Mouse (Mus musculus) forebrain, embryonic 14.5 days (tissue): ENCODE results near the gene Ntm. TPM values are rescaled to one million over a fixed set of nuclear protein-coding genes. Genes with fewer than 3 reads are reported as not detected.

Source experiments
- ATAC-seq: fragments of 200-750 bp; cut with Nextera tagmentation; 2 replicates; pipeline ENCODE4 v1.8.0; 2017; ENCODE audit warnings: mild to moderate bottlenecking, moderate library complexity
- DNase-seq: peaks from one replicate; pipeline ENCODE4 v3.0.0-alpha.2; 2015; ENCODE audit warnings: low spot score
- H3K27ac ChIP-seq: fragments of 300-500 bp; sonication (generic); 2 replicates; pipeline ENCODE4 v1.5.1; 2014; ENCODE audit warnings: low read depth, mild to moderate bottlenecking, control low read depth, low read length, moderate library complexity
- H3K27me3 ChIP-seq: fragments of 300-500 bp; sonication (generic); replicated peaks from 2 replicates; pipeline ENCODE4 v1.6.1; 2014; ENCODE audit warnings: low read length, control low read depth, mixed read lengths; ENCODE audit not compliant: control insufficient read depth, insufficient read depth
- H3K36me3 ChIP-seq: fragments of 300-500 bp; sonication (generic); 2 replicates; pipeline ENCODE4 v1.6.1; 2014; ENCODE audit warnings: low read length, control low read depth; ENCODE audit not compliant: control insufficient read depth, insufficient read depth
- H3K4me1 ChIP-seq: fragments of 300-500 bp; sonication (generic); 2 replicates; pipeline ENCODE4 v1.6.1; 2014; ENCODE audit warnings: antibody characterized with exemption, low read length, control low read depth; ENCODE audit not compliant: control insufficient read depth, insufficient read depth
- H3K4me2 ChIP-seq: fragments of 300-500 bp; sonication (generic); 2 replicates; pipeline ENCODE4 v1.6.1; 2014; ENCODE audit warnings: mild to moderate bottlenecking, control low read depth, low read length
- H3K4me3 ChIP-seq: fragments of 300-500 bp; sonication (generic); 2 replicates; pipeline ENCODE4 v1.5.1; 2014; ENCODE audit warnings: low read depth, low read length, control low read depth
- H3K9ac ChIP-seq: fragments of 300-500 bp; sonication (generic); 2 replicates; pipeline ENCODE4 v1.6.1; 2014; ENCODE audit warnings: mild to moderate bottlenecking, low read length, control low read depth, moderate library complexity
- H3K9me3 ChIP-seq: fragments of 300-500 bp; sonication (generic); replicated peaks from 2 replicates; pipeline ENCODE4 v1.6.1; 2016; ENCODE audit warnings: low read length, control low read depth, mixed read lengths; ENCODE audit not compliant: control insufficient read depth
- WGBS: fragments of 180-500 bp; shearing (Covaris S2); extraction: QIAGEN DNeasy Blood & Tissue Kit; methylation state at CpG from one replicate; pipeline ENCODE4 v1.1.7; 2014; 5-methylcytosine and 5-hydroxymethylcytosine counted together
- polyA plus RNA-seq: library from polyadenylated mRNA; unstranded; fragments of >200 nt; fragmentation: Nextera tagmentation; extraction: Ambion mirVana; gene quantifications from 2 replicates; pipeline ENCODE4 v1.2.1, GENCODE M21; 2014

Ntm gene
- polyA plus RNA-seq, 1 experiment from 2014 or later, result 72.9 TPM

DNA sequence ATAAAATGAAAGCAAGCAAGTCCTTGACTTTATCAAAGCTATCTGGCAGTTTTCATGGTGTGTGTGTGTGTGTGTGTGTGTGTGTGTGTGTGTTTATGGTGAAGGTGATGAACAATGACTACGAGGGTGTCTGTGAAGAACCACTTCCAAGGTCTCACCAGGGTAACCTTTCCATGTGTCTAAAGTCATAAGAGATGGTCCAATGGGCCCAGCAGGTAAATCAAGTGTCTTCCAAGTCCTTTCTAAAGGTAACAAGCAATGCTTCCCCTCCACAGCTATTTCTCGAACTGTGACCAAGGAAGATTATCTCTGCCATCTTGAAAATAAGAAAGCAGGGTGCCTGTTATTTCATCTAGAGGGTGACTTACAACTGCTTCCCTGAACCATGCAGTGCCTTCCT, 747.1 kb downstream of the Ntm start:
- 90% methylated on average over 2 of the region's 2 CpGs for WGBS

DNA sequence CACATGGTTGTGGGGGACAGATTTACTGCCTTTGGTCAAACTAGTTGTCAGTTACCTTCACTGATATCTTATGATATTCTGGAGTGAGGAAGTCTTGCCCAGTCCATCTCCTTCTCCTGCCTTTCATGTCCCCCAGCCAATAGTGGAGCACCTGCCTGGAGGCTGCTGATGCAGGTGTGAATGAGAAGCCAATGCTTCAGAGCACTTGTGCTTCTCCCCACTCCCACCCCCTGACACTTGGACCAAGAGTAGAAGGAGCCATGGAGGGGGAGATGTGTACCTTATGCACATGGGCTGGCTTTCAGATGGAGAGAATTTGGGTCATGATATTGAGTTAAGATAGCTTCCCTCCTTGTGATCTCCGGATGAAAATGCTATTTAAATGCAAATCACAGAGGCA, 747.7 kb downstream of the Ntm start:
- no peak for ATAC-seq

More for the DNA sequence above, 747.1 kb downstream of the Ntm start:
- no peaks in the 10 kb centered on the region for H3K27me3 ChIP-seq
- H3K9ac ChIP-seq, result no peak overlapping the region
- H3K9me3 ChIP-seq, result no peaks in the 10 kb centered on the region
- H3K27ac ChIP-seq, result no peak overlapping the region
- no peak overlapping the region for H3K4me2 ChIP-seq
- ATAC-seq (no peak), DNase-seq (no peak)
- no peak overlapping the region for H3K4me3 ChIP-seq
- H3K36me3 ChIP-seq, result no peaks in the 10 kb centered on the region
- peaks cover 8% of the 10 kb centered on the region for H3K4me1 ChIP-seq

DNA sequence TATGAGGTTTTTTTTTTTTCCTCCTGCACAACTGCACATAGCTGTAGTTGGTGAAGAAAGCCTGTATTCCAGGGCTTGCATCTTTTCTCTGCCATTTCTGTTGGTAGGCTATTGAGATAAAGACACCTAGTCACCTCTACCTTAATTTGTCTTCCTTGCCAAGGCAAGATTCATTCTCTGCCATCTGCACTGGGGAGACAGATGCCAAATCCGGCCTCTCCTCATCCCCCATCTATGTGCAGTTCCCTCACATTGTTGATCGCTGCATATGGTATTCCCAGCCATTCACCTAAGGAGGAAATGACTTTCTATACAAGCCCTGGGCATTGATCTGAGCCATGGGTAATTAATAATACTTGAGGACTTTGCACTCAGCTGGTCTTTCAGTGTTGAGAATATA, 753.7 kb downstream of the Ntm start:
- Histone ChIP-seq H3K4me2 (no peak overlapping the region), H3K9ac (no peak overlapping the region), H3K9me3 (no peaks in the 10 kb centered on the region), H3K4me1 (peaks cover 7% of the 10 kb centered on the region), H3K27me3 (no peaks in the 10 kb centered on the region), H3K36me3 (no peaks in the 10 kb centered on the region), H3K27ac (no peak overlapping the region), H3K4me3 (no peak overlapping the region)
- 83% methylated on average over 2 of the region's 2 CpGs for WGBS
- DNase-seq, result no peak
- no peak for ATAC-seq

More for the DNA sequence above, 747.7 kb downstream of the Ntm start:
- H3K9me3 ChIP-seq, result no peaks in the 10 kb centered on the region
- peaks cover 3% of the 10 kb centered on the region for H3K4me1 ChIP-seq
- no peak overlapping the region for H3K4me2 ChIP-seq
- H3K36me3 ChIP-seq, result no peaks in the 10 kb centered on the region
- H3K27ac ChIP-seq, result no peak overlapping the region
- H3K4me3 ChIP-seq, result no peak overlapping the region
- WGBS, result 62% methylated on average over 1 of the region's 1 CpGs
- no peaks in the 10 kb centered on the region for H3K27me3 ChIP-seq
- no peak overlapping the region for H3K9ac ChIP-seq
- DNase-seq, result no peak

DNA sequence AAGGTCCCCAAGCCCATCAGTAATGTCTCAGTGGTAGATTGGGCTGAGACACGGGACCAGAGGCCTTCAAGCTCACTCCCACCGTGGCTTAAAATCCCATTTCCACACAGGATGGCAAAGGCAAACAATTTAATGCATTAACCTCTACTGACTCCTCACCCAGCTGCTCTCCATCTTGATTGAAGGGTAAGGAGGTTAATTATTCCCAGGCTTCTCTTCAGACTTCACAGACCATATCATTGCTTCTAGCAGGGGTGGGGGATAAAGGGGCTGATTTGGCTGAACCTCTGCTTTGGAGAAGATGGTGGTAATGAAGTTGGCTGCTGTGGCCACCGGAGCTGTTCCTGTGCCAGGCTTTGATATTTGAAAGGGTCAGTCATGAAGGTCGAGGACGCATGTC, 754.8 kb downstream of the Ntm start:
- Histone ChIP-seq H3K4me3 (no peak overlapping the region), H3K27me3 (no peaks in the 10 kb centered on the region), H3K9ac (no peak overlapping the region), H3K9me3 (no peaks in the 10 kb centered on the region), H3K27ac (no peak overlapping the region), H3K4me2 (no peak overlapping the region), H3K36me3 (no peaks in the 10 kb centered on the region), H3K4me1 (peaks cover 7% of the 10 kb centered on the region)
- ATAC-seq (no peak), DNase-seq (no peak)
- 85% methylated on average over 5 of the region's 5 CpGs for WGBS

DNA sequence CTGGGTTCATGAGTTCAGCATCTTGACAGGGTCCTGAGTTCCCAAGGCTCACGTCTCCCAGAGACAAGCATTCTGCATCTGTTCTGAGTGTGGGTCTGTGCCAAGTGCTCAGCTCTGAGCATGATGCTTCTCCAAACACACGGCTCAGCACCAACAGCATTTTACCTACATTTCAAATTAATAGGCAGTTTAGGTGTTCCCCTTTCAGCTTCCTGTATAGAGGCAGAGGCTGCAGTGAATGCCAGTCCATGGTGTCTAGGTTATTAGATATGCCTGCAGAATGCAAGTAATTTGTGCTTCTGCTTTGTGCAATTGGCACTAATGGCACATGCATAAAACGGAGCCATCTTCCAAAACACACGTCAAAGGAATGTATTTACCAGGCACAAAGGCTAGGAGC, 757.3 kb downstream of the Ntm start:
- 37% methylated on average over 4 of the region's 4 CpGs for WGBS
- ATAC-seq (no peak), DNase-seq (peak; percentile 54)
- Histone ChIP-seq H3K27ac (no peak overlapping the region), H3K36me3 (no peaks in the 10 kb centered on the region), H3K27me3 (no peaks in the 10 kb centered on the region), H3K4me2 (no peak overlapping the region), H3K4me1 (peaks cover 17% of the 10 kb centered on the region), H3K9ac (no peak overlapping the region), H3K4me3 (no peak overlapping the region), H3K9me3 (no peaks in the 10 kb centered on the region)

DNA sequence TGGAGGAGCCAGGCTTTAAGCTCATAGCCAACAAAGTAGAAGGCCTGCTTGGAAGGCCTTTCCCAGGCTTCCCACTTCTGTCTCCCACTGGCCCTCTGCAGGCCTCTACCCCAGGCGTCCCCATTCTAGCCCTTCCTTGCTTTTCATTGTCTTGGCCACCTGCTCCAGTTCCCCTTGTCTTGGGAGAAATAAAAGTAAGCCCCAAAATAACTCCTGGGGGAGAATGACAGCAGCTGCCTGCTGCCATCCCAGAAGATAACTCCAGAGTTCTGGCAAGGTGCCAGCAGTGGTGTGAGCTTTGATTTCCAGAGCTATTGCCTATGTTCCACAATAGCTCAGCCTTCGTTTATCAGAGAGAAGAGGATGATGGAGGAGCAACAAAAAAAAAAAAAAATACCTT, 760.7 kb downstream of the Ntm start:
- Histone ChIP-seq H3K9me3 (no peaks in the 10 kb centered on the region), H3K27ac (no peak overlapping the region; the same call in 1 of the 2 replicates), H3K9ac (no peak overlapping the region), H3K27me3 (no peaks in the 10 kb centered on the region), H3K4me3 (no peak overlapping the region), H3K36me3 (no peaks in the 10 kb centered on the region), H3K4me1 (peaks cover 20% of the 10 kb centered on the region), H3K4me2 (no peak overlapping the region)
- ATAC-seq, result 0 out of 2 replicates have a peak, but pooled peaks have one; percentile 34
- DNase-seq, result peak; percentile 39
- WGBS, result 27% methylated on average over 2 of the region's 2 CpGs

DNA sequence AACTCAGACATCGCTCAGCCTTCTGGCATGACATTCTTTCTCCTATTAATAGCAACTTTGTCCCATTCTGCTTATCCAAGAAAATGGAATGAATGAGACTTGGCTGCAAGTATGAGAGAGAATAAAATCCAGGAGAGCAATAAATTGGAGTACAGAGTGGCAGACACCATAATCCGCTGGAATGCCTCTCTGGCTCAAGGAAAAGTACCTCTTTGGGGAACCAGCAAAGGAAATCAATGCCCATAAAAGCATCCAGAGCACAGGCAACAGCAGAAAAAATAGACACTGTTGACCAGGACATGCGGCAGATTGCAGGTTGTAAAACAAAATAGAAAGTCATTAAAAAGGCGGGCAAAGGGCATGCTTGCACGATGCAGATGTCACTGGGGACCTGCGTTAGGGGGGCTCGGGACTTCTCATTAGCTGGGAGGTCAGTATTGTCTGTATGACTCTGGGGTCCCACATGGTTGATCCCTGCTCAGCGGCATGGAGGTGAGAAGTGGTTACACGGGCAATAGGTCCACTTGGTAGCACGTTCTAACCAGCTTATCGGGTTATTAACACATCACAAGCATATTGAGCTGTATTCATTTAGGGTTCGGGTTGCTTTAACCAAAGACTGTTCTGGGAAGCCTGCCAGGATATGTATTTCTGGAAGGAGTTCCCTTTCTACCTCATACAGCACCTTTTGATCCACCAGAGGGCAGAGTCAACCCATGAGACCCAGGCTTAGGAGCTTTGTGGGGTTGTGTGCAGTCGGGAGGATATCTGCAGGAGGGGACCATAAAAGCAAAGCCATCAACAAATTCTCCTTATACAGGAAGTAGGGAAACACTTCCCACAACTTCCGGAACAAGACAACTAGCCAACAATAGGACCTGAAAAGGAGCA, 761.5 kb downstream of the Ntm start:
- H3K27me3 ChIP-seq, result no peaks in the 10 kb centered on the region
- H3K27ac ChIP-seq, result no peak overlapping the region
- H3K4me3 ChIP-seq, result no peak overlapping the region
- H3K9me3 ChIP-seq, result no peaks in the 10 kb centered on the region
- H3K36me3 ChIP-seq, result no peaks in the 10 kb centered on the region
- ATAC-seq (peak; percentile 78), DNase-seq (peak; percentile 93)
- no peak overlapping the region for H3K4me2 ChIP-seq
- no peak overlapping the region for H3K9ac ChIP-seq
- peaks cover 23% of the 10 kb centered on the region for H3K4me1 ChIP-seq
- 54% methylated on average over 14 of the region's 14 CpGs for WGBS

DNA sequence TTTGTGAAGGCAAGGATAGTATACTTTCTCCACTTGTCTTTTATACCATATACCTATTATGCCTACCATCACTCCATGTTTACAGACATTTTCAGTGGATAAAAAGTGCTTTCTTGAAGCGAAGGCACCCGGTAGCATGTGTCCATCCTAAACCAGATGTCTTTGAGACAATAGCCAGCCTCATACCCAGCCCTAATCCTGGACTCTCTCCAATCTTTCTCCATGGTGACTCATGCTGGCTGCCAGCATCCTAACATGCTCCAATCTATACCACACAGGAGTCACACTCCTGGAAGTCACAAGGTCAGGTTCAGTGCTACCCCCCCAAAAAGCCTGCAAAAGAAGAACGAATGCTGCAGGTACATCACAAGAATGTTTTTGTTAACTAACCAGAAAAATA, 765.9 kb downstream of the Ntm start:
- no peak for ATAC-seq
- Histone ChIP-seq H3K27me3 (no peaks in the 10 kb centered on the region), H3K36me3 (no peaks in the 10 kb centered on the region), H3K4me1 (peaks cover 13% of the 10 kb centered on the region), H3K4me2 (no peak overlapping the region), H3K27ac (no peak overlapping the region; the same call in 1 of the 2 replicates), H3K9ac (no peak overlapping the region), H3K9me3 (no peaks in the 10 kb centered on the region), H3K4me3 (no peak overlapping the region)
- peak; percentile 29 for DNase-seq
- WGBS, result 62% methylated on average over 3 of the region's 3 CpGs

DNA sequence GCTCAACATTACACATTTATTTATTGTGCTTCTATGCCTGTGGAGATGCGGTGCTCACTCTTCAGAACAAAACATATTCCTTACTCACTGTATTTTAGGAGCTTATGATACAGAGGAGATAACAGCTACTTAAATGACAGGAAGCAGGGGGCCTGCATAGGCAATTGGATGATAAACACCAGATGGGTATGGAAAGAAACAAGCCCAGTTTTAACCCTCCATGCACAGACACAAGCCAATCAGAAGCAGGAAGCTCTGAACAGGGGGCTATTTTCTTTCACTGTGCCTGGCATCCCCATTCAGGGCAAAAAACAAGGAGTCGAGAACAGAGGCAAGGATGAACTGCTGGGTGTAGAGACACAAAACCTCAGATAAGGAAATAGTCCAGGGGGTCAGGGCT, 768.7 kb downstream of the Ntm start:
- Histone ChIP-seq H3K4me2 (no peak overlapping the region), H3K36me3 (no peaks in the 10 kb centered on the region), H3K9ac (no peak overlapping the region), H3K4me1 (peaks cover 6% of the 10 kb centered on the region), H3K9me3 (no peaks in the 10 kb centered on the region), H3K27ac (no peak overlapping the region), H3K4me3 (no peak overlapping the region), H3K27me3 (no peaks in the 10 kb centered on the region)
- WGBS, result 82% methylated on average over 2 of the region's 2 CpGs
- DNase-seq, result peak; percentile 28
- peak; percentile 23; the same call in 1 of the 2 replicates for ATAC-seq
